Mouse (Mus musculus) heart, embryonic 14.5 days (tissue): ENCODE data around the gene Scap. TPM values are rescaled to one million over a fixed set of nuclear protein-coding genes. Genes with fewer than 3 reads are reported as not detected.

Source experiments
- ATAC-seq: fragments of 200-750 bp; cut with Nextera tagmentation; 2 replicates; pipeline ENCODE4 v1.8.0; 2017; ENCODE audit warnings: low read depth, moderate TSS enrichment; ENCODE audit not compliant: insufficient number of reproducible peaks, insufficient read depth, low FRiP score
- H3K27ac ChIP-seq, 2 experiments: fragments of 200-500 bp in 1 of 2; fragments of 300-500 bp in 1 of 2; sonication (generic) in 1 of 2; replicated peaks in 1 of 2; 2 replicates each; pipeline ENCODE4 v1.5.1; 2012 to 2014; ENCODE audit warnings: low read depth in 2 of 2, low read length in 2 of 2, control low read depth in 1 of 2, mild to moderate bottlenecking in 1 of 2, mixed read lengths in 1 of 2; ENCODE audit not compliant: control insufficient read depth in 1 of 2, insufficient read depth in 1 of 2
- H3K27me3 ChIP-seq: fragments of 300-500 bp; sonication (generic); 2 replicates; pipeline ENCODE4 v1.6.1; 2014; ENCODE audit warnings: mild to moderate bottlenecking, low read length, control low read depth; ENCODE audit not compliant: control insufficient read depth, insufficient read depth
- H3K36me3 ChIP-seq: fragments of 300-500 bp; sonication (generic); 2 replicates; pipeline ENCODE4 v1.6.1; 2014; ENCODE audit warnings: mild to moderate bottlenecking, control low read depth, low read length, mixed read lengths; ENCODE audit not compliant: control insufficient read depth, insufficient read depth
- H3K4me1 ChIP-seq, 2 experiments: fragments of 200-500 bp in 1 of 2; fragments of 300-500 bp in 1 of 2; sonication (generic) in 1 of 2; 2 replicates each; pipeline ENCODE4 v1.6.1; 2012 to 2014; ENCODE audit warnings: low read length in 2 of 2, control low read depth in 1 of 2, mixed read lengths in 1 of 2; ENCODE audit not compliant: control insufficient read depth in 2 of 2, insufficient read depth in 2 of 2
- H3K4me2 ChIP-seq: fragments of 300-500 bp; sonication (generic); 2 replicates; pipeline ENCODE4 v1.6.1; 2014; ENCODE audit warnings: mild to moderate bottlenecking, low read length
- H3K4me3 ChIP-seq, 2 experiments: fragments of 200-500 bp in 1 of 2; fragments of 300-500 bp in 1 of 2; sonication (generic) in 1 of 2; 2 replicates each; pipeline ENCODE4 v1.5.1; 2012 to 2014; ENCODE audit warnings: low read length in 2 of 2, mild to moderate bottlenecking in 2 of 2, control low read depth in 1 of 2, low read depth in 1 of 2, moderate library complexity in 1 of 2; ENCODE audit not compliant: control insufficient read depth in 1 of 2, insufficient read depth in 1 of 2
- H3K9ac ChIP-seq: fragments of 300-500 bp; sonication (generic); 2 replicates; pipeline ENCODE4 v1.6.1; 2014; ENCODE audit warnings: mild to moderate bottlenecking, low read length
- H3K9me3 ChIP-seq: fragments of 300-500 bp; sonication (generic); 2 replicates; pipeline ENCODE4 v1.6.1; 2016; ENCODE audit warnings: low read length, control low read depth; ENCODE audit not compliant: control insufficient read depth
- WGBS: fragments of 180-500 bp; shearing (Covaris S2); extraction: QIAGEN DNeasy Blood & Tissue Kit; methylation state at CpG from one replicate; pipeline ENCODE4 v1.1.7; 2014; 5-methylcytosine and 5-hydroxymethylcytosine counted together
- polyA plus RNA-seq: library from polyadenylated mRNA; unstranded; fragments of >200 nt; fragmentation: Nextera tagmentation; extraction: Ambion mirVana; gene quantifications from 2 replicates; pipeline ENCODE4 v1.2.1, GENCODE M21; 2014

Scap gene
- polyA plus RNA-seq, 1 experiment from 2014 or later: 16.1 TPM

DNA sequence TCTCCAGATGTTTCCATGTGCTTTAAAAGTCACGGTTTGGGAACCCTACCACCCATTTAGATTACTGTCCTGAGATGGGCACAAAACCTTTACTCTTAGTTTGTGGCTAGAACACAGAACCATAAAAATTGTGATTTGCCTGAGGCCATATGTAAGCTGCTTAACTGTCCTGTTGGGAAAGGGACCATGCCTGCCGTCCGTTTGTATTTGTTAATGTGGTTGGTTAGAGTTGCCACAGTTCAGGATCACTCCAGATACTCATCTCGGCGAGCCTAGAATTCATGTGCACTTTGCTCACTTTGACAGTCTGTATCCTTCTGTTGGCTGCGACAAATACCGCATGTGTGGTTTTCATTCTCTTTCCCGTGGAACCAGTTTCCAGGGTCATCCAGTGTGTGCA lies 1.8 kb downstream of the Scap start:
- no peaks in the 10 kb centered on the region for H3K9me3 ChIP-seq
- peaks cover 0 to 22% of the 10 kb centered on the region in 2 experiments; a peak in 3 of 4 replicates for H3K4me1 ChIP-seq
- WGBS: 88% methylated on average over 8 of the region's 8 CpGs
- H3K27me3 ChIP-seq: no peaks in the 10 kb centered on the region
- no peak overlapping the region for H3K27ac ChIP-seq
- no peak for ATAC-seq
- no peaks in the 10 kb centered on the region for H3K36me3 ChIP-seq
- H3K9ac ChIP-seq: no peak overlapping the region
- H3K4me3 ChIP-seq: no peak overlapping the region
- H3K4me2 ChIP-seq: no peak overlapping the region

DNA sequence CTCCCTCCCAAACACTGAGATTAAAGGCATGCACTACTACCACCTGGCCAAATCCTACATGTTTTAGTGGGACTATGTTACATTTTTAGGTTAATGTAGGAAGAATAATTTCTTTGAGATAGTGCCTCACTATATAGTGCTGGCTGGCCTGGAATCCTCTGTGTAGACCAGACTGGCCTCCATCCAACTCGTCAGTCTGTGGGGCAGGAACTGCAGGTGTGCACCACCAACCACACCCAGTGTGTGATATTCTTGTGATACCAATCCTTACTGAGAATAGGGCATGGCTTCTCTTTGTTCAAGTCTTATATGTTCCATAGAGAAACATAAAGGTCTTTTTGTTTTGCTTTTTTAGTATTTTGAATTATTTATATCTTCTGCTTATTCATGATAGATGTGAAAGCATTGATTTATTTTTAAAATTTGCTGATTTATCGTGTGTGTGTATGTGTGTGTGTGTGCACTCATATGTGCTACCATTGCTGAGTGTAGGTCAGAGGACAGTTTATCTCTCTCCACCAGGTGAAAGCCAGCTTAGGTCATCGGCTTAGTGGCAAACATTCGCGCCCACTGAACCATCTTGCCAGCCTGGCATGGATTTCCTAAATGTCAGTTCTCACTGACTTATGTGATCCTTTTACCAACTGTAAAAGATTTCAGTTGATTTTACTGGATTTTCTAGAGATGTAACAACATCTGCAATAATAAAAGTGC lies 7.1 kb downstream of the Scap start:
- H3K4me1 ChIP-seq: peaks cover 0 to 13% of the 10 kb centered on the region in 2 experiments; a peak in 3 of 4 replicates
- no peak overlapping the region for H3K9ac ChIP-seq
- H3K9me3 ChIP-seq: no peaks in the 10 kb centered on the region
- no peak for ATAC-seq
- H3K27me3 ChIP-seq: no peaks in the 10 kb centered on the region
- H3K27ac ChIP-seq: no peak overlapping the region
- H3K4me2 ChIP-seq: no peak overlapping the region
- H3K36me3 ChIP-seq: no peaks in the 10 kb centered on the region
- WGBS: 84% methylated on average over 5 of the region's 5 CpGs
- no peak overlapping the region for H3K4me3 ChIP-seq

DNA sequence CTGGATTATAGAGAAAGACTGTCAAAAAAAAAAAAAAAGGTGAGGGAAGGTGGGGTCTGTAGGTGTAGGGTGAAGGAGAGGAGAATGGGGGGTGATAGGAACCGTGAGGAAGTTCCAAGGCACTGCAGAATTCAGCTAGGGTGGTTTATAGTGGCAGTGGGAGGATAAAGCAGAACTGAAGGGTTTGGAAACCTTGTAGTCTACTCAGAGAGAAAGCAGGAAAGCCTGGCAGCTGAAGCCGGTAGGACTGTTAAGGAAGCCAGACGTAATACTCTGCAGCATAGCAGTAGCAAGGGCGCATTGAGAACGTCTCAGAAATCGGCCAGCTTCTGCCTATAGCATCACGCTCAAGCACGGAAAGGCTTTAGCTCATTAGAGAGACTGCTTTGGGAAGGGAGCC lies 8.9 kb downstream of the Scap start:
- Histone ChIP-seq H3K4me3 (no peak overlapping the region), H3K27ac (no peak overlapping the region), H3K9me3 (no peaks in the 10 kb centered on the region), H3K36me3 (no peaks in the 10 kb centered on the region), H3K4me1 (peaks cover 0 to 13% of the 10 kb centered on the region in 2 experiments; a peak in 3 of 4 replicates), H3K27me3 (no peaks in the 10 kb centered on the region), H3K4me2 (no peak overlapping the region), H3K9ac (no peak overlapping the region)
- no peak for ATAC-seq
- WGBS: 60% methylated on average over 8 of the region's 8 CpGs

DNA sequence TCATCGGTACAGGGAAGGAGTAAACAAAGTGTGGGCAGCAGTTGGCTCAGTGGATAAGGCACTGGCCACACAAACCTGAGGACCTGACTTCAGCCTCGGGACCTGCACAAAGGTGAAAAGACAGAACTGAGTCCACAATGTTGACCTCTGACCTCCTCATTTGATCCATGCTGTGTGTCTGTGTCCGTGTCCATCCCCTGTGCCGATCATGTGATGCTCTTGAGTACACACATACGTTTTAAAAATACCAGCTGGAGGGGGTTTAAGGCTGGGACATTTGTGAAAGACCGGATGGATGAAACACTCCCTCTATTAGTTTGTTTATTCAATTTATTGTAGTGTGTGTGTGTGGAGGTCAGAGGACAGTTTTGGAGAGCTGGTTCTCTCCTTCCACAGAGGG lies 10.7 kb downstream of the Scap start:
- 78% methylated on average over 6 of the region's 6 CpGs for WGBS
- peaks cover 0 to 2% of the 10 kb centered on the region in 2 experiments; a peak in 3 of 4 replicates for H3K4me1 ChIP-seq
- no peaks in the 10 kb centered on the region for H3K36me3 ChIP-seq
- no peak overlapping the region for H3K4me2 ChIP-seq
- no peaks in the 10 kb centered on the region for H3K9me3 ChIP-seq
- no peak overlapping the region for H3K4me3 ChIP-seq
- H3K27ac ChIP-seq: no peak overlapping the region
- H3K9ac ChIP-seq: no peak overlapping the region
- no peaks in the 10 kb centered on the region for H3K27me3 ChIP-seq
- ATAC-seq: no peak

DNA sequence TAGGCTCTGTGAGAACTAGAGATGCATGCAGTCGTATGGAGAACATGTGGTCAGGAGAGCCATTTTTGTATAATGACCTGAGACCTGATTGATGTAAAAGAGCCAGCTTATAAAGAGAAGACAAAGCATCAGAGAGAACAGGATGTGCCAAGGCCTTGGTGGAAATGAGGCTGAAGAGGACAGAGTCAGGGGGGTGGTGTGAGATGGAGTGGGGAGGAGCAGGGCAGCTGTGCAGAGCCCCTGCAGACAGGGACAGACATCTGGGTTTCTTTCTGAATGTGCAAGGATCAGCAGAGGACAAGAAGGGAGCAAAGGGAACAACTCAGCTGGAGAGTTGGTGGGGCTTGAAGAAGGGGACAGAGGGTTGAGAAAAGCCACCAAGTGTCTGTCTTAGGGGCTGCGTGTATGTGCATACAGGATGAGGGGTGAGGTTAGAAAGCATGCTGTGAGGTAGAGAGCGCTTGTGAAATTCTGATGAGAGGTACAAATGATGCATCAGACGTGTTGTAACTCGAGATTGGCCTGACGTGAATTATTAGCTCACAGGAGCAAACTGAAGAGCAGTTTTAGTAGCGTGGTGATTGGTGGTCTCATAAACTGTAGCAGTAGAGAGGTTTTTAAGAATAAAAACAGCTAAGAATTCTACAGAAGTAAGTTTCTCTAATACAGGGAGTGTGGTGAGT lies 12.1 kb downstream of the Scap start:
- no peaks in the 10 kb centered on the region for H3K4me1 ChIP-seq
- no peak overlapping the region for H3K9ac ChIP-seq
- H3K9me3 ChIP-seq: no peaks in the 10 kb centered on the region
- H3K36me3 ChIP-seq: no peaks in the 10 kb centered on the region
- H3K27me3 ChIP-seq: no peaks in the 10 kb centered on the region
- no peak for ATAC-seq
- WGBS: 77% methylated on average over 7 of the region's 7 CpGs
- no peak overlapping the region for H3K27ac ChIP-seq
- no peak overlapping the region for H3K4me3 ChIP-seq
- no peak overlapping the region for H3K4me2 ChIP-seq

DNA sequence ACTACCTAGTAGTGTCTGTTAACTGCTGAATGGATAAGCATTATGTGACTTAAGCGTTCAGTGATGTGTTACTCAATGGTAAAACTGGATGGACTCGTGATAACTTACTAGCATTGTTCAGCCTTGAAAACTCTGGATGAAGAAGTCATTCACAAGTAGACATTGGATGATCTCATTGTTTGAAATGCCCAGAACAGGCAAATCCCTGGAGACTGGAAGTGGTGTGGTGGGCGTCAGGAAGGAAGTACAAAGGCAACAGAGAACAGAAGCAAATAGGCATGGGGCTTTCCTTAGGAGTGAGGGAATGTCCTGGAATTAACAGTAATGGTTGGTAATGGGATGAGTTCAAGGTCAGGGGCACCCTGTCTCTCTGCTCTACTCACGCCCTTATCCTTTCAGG lies 15.8 kb downstream of the Scap start:
- no peaks in the 10 kb centered on the region; a peak in 1 of 4 replicates for H3K4me1 ChIP-seq
- no peaks in the 10 kb centered on the region for H3K27me3 ChIP-seq
- ATAC-seq: no peak
- no peaks in the 10 kb centered on the region for H3K36me3 ChIP-seq
- H3K4me2 ChIP-seq: no peak overlapping the region
- no peaks in the 10 kb centered on the region for H3K9me3 ChIP-seq
- 63% methylated on average over 4 of the region's 4 CpGs for WGBS
- no peak overlapping the region for H3K27ac ChIP-seq
- H3K4me3 ChIP-seq: no peak overlapping the region
- no peak overlapping the region for H3K9ac ChIP-seq

DNA sequence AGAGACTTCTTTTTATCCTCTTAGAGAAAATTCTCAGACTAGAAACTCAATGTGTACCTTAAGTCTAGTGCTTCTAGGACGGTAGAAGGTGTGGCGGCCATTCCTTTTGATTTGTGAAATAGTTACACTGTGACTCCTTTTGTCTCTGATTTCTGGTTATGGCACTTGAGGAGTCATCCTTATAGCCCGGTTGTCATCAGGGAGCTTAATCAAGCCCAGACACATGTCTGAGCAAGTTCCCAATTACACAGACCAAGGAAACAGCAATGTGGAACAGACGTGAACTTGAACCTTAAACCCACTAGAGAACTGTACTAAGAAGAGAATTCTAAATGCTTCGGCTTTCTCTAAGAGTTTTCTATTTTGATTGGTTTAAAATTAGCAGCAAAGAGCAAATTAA lies 17.1 kb downstream of the Scap start:
- Histone ChIP-seq H3K4me3 (no peak overlapping the region), H3K4me2 (no peak overlapping the region), H3K27ac (no peak overlapping the region), H3K9ac (no peak overlapping the region), H3K36me3 (no peaks in the 10 kb centered on the region), H3K9me3 (no peaks in the 10 kb centered on the region), H3K27me3 (no peaks in the 10 kb centered on the region), H3K4me1 (peaks cover 0 to 4% of the 10 kb centered on the region in 2 experiments; a peak in 1 of 4 replicates)
- 89% methylated on average over 5 of the region's 5 CpGs for WGBS
- no peak for ATAC-seq
